Mouse (Mus musculus) erythroblast, adult 5-6 weeks (primary cell): ENCODE data around the gene Cmtm3. TPM values are rescaled to one million over a fixed set of nuclear protein-coding genes. Genes with fewer than 3 reads are reported as not detected.

Experiments used
- ATAC-seq: replicated peaks from 2 replicates; pipeline ENCODE4 v1.8.0; 2016; ENCODE audit warnings: moderate number of reproducible peaks, mild to moderate bottlenecking, moderate TSS enrichment, inconsistent platforms; ENCODE audit not compliant: poor library complexity, low FRiP score, severe bottlenecking
- total RNA-seq, 2 experiments: library from RNA; stranded (forward) in 1 of 2; stranded (reverse) in 1 of 2; fragments of 150-400 nt in 1 of 2; fragments of 200-764, 138-1000 nt in 1 of 2; gene quantifications; 2 replicates each; pipeline versions ENCODE4 v1.2.3 to v1.2.4; 2015 to 2017; ENCODE audit warnings: low replicate concordance in 2 of 2

Gene Cmtm3
- total RNA-seq, 2 experiments from 2014 or later, result 1.5 to 14.0 TPM

- ATAC-seq, result no peak
Observed at GRCm38 (mm10) chr8:104376669-104377068, 37.5 kb downstream of the Cmtm3 start.

GRCm38 (mm10) chr8:104379301-104379836 lies 40.2 kb downstream of the Cmtm3 start:
- ATAC-seq, result no peak

- ATAC-seq, result 0 out of 2 replicates have a peak, but pooled peaks have one; percentile 32
Observed at GRCm38 (mm10) chr8:104380269-104380668, 41.1 kb downstream of the Cmtm3 start.

- no peak for ATAC-seq
Observed at GRCm38 (mm10) chr8:104380961-104381411, 41.8 kb downstream of the Cmtm3 start.

DNA sequence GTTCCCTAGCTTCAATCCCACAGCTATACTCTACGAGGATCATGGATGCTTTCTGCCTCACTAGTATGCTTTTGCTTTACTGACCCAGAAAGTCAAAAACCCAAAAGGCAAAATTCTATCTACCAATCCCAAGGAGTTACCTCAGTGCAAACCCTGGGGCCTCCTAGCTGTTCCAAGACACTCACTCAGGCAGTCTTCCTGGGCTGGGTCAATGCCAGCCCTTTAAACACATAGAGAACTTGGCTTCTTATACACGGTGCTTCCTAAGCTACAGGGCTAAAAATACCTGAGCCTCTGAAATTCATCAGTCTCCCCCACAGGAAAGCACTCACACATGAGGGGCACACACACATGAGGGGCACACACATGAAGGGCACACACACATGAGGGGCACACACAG lies 44.1 kb downstream of the Cmtm3 start:
- ATAC-seq, result no peak

- ATAC-seq, result no peak
Observed at GRCm38 (mm10) chr8:104383977-104384376, 44.8 kb downstream of the Cmtm3 start.

- ATAC-seq, result no peak
Observed at GRCm38 (mm10) chr8:104386693-104387092, 47.5 kb downstream of the Cmtm3 start.

GRCm38 (mm10) chr8:104387501-104387900 lies 48.3 kb downstream of the Cmtm3 start:
- no peak for ATAC-seq

DNA sequence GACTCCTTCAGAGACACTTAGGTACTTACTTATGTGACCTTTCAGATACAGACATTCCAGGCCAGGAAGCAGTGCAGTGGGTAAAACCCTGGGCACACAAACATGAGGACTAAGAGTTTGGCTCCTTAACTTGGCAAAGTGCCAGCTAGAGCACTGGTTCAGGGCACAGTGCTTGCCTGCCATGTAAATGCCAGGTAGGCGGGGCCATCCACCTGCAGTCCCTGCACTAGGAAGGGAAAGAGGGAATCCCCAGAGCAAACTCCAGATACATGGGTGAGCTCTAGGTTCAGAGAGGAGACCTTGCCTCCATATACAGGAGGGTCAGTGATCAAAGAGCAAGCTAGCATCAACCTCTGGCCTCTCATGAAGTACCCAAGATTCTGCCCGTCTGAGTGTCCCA lies 48.8 kb downstream of the Cmtm3 start:
- no peak for ATAC-seq

DNA sequence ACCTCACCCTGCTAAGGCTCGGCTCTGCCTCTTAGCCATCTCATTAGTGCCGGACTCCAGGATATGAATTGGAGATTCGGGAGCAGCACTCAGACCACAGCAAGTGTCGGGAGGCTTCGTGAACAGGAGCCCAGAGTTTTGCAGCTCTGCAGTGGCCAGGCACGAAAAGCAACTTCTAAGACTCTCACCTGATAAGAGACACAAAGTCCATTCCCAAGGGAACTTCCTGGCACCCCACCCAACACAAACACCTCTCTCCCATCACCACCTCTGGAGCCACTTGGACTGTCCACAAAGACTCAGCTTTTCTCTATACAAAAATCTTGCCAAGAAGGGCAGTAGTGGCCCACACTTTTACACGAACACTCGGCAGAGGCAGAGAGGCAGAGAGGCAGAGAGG lies 51.0 kb downstream of the Cmtm3 start:
- ATAC-seq, result no peak

DNA sequence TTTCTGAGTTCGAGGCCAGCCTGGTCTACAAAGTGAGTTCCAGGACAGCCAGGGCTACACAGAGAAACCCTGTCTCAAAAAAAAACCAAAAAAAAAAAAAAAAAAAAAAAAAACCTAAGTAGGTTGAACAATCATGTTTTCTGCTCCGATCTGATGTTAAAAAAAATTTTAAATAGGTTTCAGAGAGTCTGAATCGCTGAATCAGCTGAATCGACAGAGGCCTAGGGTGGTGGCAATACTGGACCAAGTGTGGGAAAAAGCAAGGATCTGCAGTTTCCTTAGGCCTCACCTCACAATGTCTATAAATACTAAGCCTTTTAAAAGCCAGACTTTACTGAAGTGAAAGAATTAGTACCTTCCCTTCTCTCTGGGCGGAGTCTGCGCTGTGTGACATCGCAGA lies 53.9 kb downstream of the Cmtm3 start:
- no peak for ATAC-seq

- ATAC-seq, result no peak
Observed at GRCm38 (mm10) chr8:104393767-104394166, 54.6 kb downstream of the Cmtm3 start.

DNA sequence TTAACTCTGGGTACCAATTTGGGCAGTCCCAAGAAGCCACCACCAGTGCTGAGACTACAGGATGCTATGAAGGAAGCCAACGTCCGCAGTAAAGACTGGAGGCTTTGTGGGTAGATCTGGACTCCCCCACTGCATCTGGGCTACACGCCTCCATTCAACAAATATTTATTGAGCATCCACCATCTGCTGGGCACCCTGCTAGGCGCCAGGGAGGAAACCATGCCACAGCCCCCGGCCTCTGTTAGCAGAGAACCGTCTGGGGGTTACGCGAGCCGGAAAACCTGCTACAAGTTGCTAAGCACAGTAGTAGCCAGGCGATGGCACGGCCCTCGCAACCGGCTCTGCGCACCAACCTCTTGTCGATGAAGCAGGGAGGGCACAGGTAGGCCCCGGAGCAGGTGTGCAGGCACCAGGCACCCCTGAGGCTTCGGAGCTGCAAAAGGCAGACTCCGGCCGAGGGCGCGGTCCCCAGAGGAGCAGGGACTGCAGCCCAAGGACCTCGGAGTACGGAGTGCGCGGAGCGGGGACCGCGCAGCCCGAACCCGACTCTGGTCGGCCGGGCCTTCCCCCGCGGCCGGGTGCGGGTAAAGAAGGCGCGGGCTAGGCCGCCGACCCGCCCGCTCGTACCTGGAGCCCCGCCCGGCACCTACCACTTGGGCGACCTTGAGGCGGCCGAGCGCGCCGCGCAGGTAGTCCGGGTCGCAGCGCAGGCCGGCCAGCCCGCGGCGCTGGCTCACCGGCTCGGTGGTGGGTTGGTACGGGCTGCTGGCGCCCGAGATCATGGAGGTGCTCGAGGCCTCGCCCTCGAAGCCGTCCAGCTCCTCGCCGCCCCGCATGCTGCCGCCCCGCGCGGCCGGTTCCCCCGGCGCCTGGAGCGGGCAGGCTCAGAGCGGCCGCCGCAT lies 55.8 kb downstream of the Cmtm3 start:
- no peak for ATAC-seq

DNA sequence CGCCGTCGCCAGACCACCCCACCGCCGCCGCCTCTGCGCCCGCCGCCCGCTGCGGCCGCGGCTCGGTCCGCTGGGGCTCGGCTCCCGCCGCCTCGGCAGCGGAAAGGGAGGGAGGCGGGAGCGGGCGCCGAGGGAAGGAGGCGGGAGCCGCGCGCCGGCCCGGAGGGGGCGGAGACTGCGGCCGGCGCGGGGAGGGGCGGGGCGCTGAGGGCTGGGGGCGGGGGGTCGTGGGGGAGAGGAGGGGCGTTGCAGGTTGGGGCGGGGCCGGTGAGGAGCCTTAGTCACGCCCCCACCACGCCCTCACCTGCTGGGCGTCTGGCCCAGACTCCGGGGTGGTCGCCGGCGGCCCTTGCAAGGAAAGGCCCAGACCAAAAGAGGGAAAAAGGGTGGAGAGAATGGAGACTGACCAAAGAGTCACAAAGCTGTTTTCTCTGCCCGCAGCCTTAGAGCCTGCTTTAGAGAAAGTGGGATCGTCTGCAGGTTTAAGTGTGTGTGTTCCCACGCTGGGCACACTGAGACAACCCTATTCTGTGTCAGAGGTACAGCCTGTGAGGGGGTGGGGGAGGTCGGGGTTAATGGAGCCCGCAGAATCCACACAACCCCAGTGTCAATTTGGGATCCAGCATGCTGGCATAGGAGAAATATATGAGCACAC lies 56.6 kb downstream of the Cmtm3 start, which contains the start of gene Cmtm4:
Gene Cmtm4 (minus strand): TSS at position 105 of the 655 bp plus-strand sequence.
- ATAC-seq, result no peak

Other genes starting within 250 kb of the Cmtm3 start
- gene Cdh5, start 237.8 kb upstream of the Cmtm3 start, total RNA-seq (2015; ENCODE audit: low replicate concordance), result not detected in 2 replicates
- not detected in 2 replicates for gene Cdh5, start 237.8 kb upstream of the Cmtm3 start, total RNA-seq (2017; ENCODE audit: low replicate concordance)
- gene Bean1, start 169.0 kb upstream of the Cmtm3 start, total RNA-seq (2015; ENCODE audit: low replicate concordance), result not detected in 2 replicates
- gene Bean1, start 169.0 kb upstream of the Cmtm3 start, total RNA-seq (2017; ENCODE audit: low replicate concordance), result not detected in 2 replicates
- 7.1 and 13.2 TPM in 2 replicates for gene Tk2, start 90.9 kb upstream of the Cmtm3 start, total RNA-seq (2015; ENCODE audit: low replicate concordance)
- gene Tk2, start 90.9 kb upstream of the Cmtm3 start, total RNA-seq (2017; ENCODE audit: low replicate concordance), result 3.1 and 7.1 TPM in 2 replicates
- gene Cklf, start 88.5 kb upstream of the Cmtm3 start, total RNA-seq (2015; ENCODE audit: low replicate concordance), result 19.2 and 51.7 TPM in 2 replicates
- 5.2 and 9.8 TPM in 2 replicates for gene Cklf, start 88.5 kb upstream of the Cmtm3 start, total RNA-seq (2017; ENCODE audit: low replicate concordance)
- not detected in 2 replicates for gene Cmtm2a, start 46.2 kb upstream of the Cmtm3 start, total RNA-seq (2015; ENCODE audit: low replicate concordance)
- not detected in 2 replicates for gene Cmtm2a, start 46.2 kb upstream of the Cmtm3 start, total RNA-seq (2017; ENCODE audit: low replicate concordance)
- gene Gm45711, start 29.3 kb upstream of the Cmtm3 start, total RNA-seq (2015; ENCODE audit: low replicate concordance), result not detected in 2 replicates
- gene Gm45711, start 29.3 kb upstream of the Cmtm3 start, total RNA-seq (2017; ENCODE audit: low replicate concordance), result not detected in 2 replicates
- not detected in 2 replicates for gene Cmtm1, start 29.3 kb upstream of the Cmtm3 start, total RNA-seq (2015; ENCODE audit: low replicate concordance)
- not detected in 2 replicates for gene Cmtm1, start 29.3 kb upstream of the Cmtm3 start, total RNA-seq (2017; ENCODE audit: low replicate concordance)
- gene Gm11020, start 17.8 kb upstream of the Cmtm3 start, total RNA-seq (2015; ENCODE audit: low replicate concordance), result not detected in 2 replicates
- not detected in 2 replicates for gene Gm11020, start 17.8 kb upstream of the Cmtm3 start, total RNA-seq (2017; ENCODE audit: low replicate concordance)
- gene Cmtm2b, start 17.2 kb upstream of the Cmtm3 start, total RNA-seq (2015; ENCODE audit: low replicate concordance), result not detected in 2 replicates
- gene Cmtm2b, start 17.2 kb upstream of the Cmtm3 start, total RNA-seq (2017; ENCODE audit: low replicate concordance), result not detected in 2 replicates
- 0.96 and 1.0 TPM in 2 replicates for gene Cmtm4, start 56.4 kb downstream of the Cmtm3 start, total RNA-seq (2015; ENCODE audit: low replicate concordance)
- gene Cmtm4, start 56.4 kb downstream of the Cmtm3 start, total RNA-seq (2017; ENCODE audit: low replicate concordance), result 0.51 and 0.70 TPM in 2 replicates
- gene Dync1li2, start 103.6 kb downstream of the Cmtm3 start, total RNA-seq (2015; ENCODE audit: low replicate concordance), result 22.8 and 30.4 TPM in 2 replicates
- gene Dync1li2, start 103.6 kb downstream of the Cmtm3 start, total RNA-seq (2017; ENCODE audit: low replicate concordance), result 48.3 and 63.4 TPM in 2 replicates
- not detected in 2 replicates for gene Terb1, start 170.5 kb downstream of the Cmtm3 start, total RNA-seq (2015; ENCODE audit: low replicate concordance)
- gene Terb1, start 170.5 kb downstream of the Cmtm3 start, total RNA-seq (2017; ENCODE audit: low replicate concordance), result not detected in 2 replicates
- gene Nae1, start 195.2 kb downstream of the Cmtm3 start, total RNA-seq (2015; ENCODE audit: low replicate concordance), result 14.4 and 25.4 TPM in 2 replicates
- gene Nae1, start 195.2 kb downstream of the Cmtm3 start, total RNA-seq (2017; ENCODE audit: low replicate concordance), result 19.0 and 28.0 TPM in 2 replicates
- not detected in 2 replicates for gene Car7, start 195.3 kb downstream of the Cmtm3 start, total RNA-seq (2015; ENCODE audit: low replicate concordance)
- 0.51 TPM in 1 of 2 replicates, not detected in the other for gene Car7, start 195.3 kb downstream of the Cmtm3 start, total RNA-seq (2017; ENCODE audit: low replicate concordance)